Mouse (Mus musculus) liver, embryonic 14.5 days (tissue): Measurements from ENCODE around the gene Apbb2. TPM values are rescaled to one million over a fixed set of nuclear protein-coding genes. Genes with fewer than 3 reads are reported as not detected.

ENCODE experiments used
- ATAC-seq: fragments of 200-750 bp; cut with Nextera tagmentation; 2 replicates; pipeline ENCODE4 v1.8.0; 2017; ENCODE audit warnings: moderate number of reproducible peaks, mild to moderate bottlenecking, moderate library complexity; ENCODE audit not compliant: insufficient read depth
- DNase-seq, 3 experiments: peaks; one replicate each; pipeline ENCODE4 v3.0.0-alpha.2; 2012 to 2013; ENCODE audit warnings: low read depth in 3 of 3, low spot score in 3 of 3
- H3K27ac ChIP-seq: fragments of 300-500 bp; sonication (generic); 2 replicates; pipeline ENCODE4 v1.5.1; 2014; ENCODE audit warnings: moderate library complexity, mild to moderate bottlenecking, control low read depth, inconsistent platforms
- H3K27me3 ChIP-seq: fragments of 300-500 bp; sonication (generic); 2 replicates; pipeline ENCODE4 v1.6.1; 2014; ENCODE audit warnings: mild to moderate bottlenecking, low read length, moderate library complexity; ENCODE audit not compliant: control insufficient read depth, insufficient read depth
- H3K36me3 ChIP-seq: fragments of 300-500 bp; sonication (generic); replicated peaks from 2 replicates; pipeline ENCODE4 v1.6.1; 2014; ENCODE audit warnings: low read depth; ENCODE audit not compliant: control insufficient read depth, insufficient read depth
- H3K4me1 ChIP-seq, 2 experiments: fragments of 200-500 bp in 1 of 2; fragments of 300-500 bp in 1 of 2; sonication (generic) in 1 of 2; replicated peaks; 2 replicates each; pipeline ENCODE4 v1.6.1; 2012 to 2014; ENCODE audit warnings: antibody characterized with exemption in 1 of 2, inconsistent platforms in 1 of 2, low read length in 1 of 2; ENCODE audit not compliant: control insufficient read depth in 2 of 2, insufficient read depth in 2 of 2
- H3K4me2 ChIP-seq: fragments of 300-500 bp; sonication (generic); 2 replicates; pipeline ENCODE4 v1.6.1; 2014; ENCODE audit warnings: low read depth, mild to moderate bottlenecking, control low read depth, moderate library complexity
- H3K4me3 ChIP-seq, 2 experiments: fragments of 200-500 bp in 1 of 2; fragments of 300-500 bp in 1 of 2; sonication (generic) in 1 of 2; 2 replicates each; pipeline ENCODE4 v1.5.1; 2012 to 2014; ENCODE audit warnings: low read depth in 2 of 2, low read length in 2 of 2, mild to moderate bottlenecking in 2 of 2, control low read depth in 1 of 2, inconsistent platforms in 1 of 2, moderate library complexity in 1 of 2; ENCODE audit not compliant: insufficient read depth in 1 of 2
- H3K9ac ChIP-seq: fragments of 300-500 bp; sonication (generic); replicated peaks from 2 replicates; pipeline ENCODE4 v1.6.1; 2014; ENCODE audit warnings: mild to moderate bottlenecking, control low read depth, moderate library complexity
- H3K9me3 ChIP-seq: fragments of 300-500 bp; sonication (generic); 2 replicates; pipeline ENCODE4 v1.6.1; 2016; ENCODE audit warnings: low read length, mixed read lengths; ENCODE audit not compliant: control insufficient read depth
- CTCF ChIP-seq: IDR thresholded peaks from 2 replicates; pipeline ENCODE4 v1.5.1; 2016; ENCODE audit warnings: antibody characterized with exemption, low read depth, control low read depth
- EP300 ChIP-seq: IDR thresholded peaks from 2 replicates; pipeline ENCODE4 v1.6.1; 2016; ENCODE audit warnings: antibody characterized with exemption, low read depth
- WGBS: fragments of 180-500 bp; shearing (Covaris S2); extraction: QIAGEN DNeasy Blood & Tissue Kit; methylation state at CpG from one replicate; pipeline ENCODE4 v1.1.7; 2014; ENCODE audit not compliant: insufficient replicate concordance; 5-methylcytosine and 5-hydroxymethylcytosine counted together
- polyA plus RNA-seq, 2 experiments: library from polyadenylated mRNA; depleted of rRNA in 1 of 2; stranded (reverse) in 1 of 2; unstranded in 1 of 2; fragments of >200 nt; fragmentation: Nextera tagmentation in 1 of 2; extraction: Ambion mirVana in 1 of 2; gene quantifications; 2 replicates each; pipeline versions ENCODE4 v1.2.1 to v1.2.3; 2012 to 2014

Apbb2 gene
- polyA plus RNA-seq, 2 experiments = 0.92 to 2.8 TPM

GRCm38 (mm10) chr5:66583019-66583406 is 35.6 kb downstream of the Apbb2 start:
- H3K27me3 ChIP-seq = no peaks in the 10 kb centered on the region
- ATAC-seq (no peak), DNase-seq (no peak)
- no peak overlapping the region for H3K27ac ChIP-seq
- H3K4me1 ChIP-seq = no peaks in the 10 kb centered on the region
- no peaks in the 10 kb centered on the region for H3K9me3 ChIP-seq
- H3K4me2 ChIP-seq = no peak overlapping the region
- 57% methylated on average over 4 of the region's 4 CpGs for WGBS
- no peaks in the 10 kb centered on the region for H3K36me3 ChIP-seq
- H3K4me3 ChIP-seq = no peak overlapping the region
- TF ChIP-seq EP300 = no peak
- TF ChIP-seq CTCF = no peak
- H3K9ac ChIP-seq = no peak overlapping the region

GRCm38 (mm10) chr5:66582281-66583018 is 36.1 kb downstream of the Apbb2 start:
- no peak for ATAC-seq

GRCm38 (mm10) chr5:66579066-66579465 is 39.5 kb downstream of the Apbb2 start:
- DNase-seq = no peak
- Histone ChIP-seq H3K27ac (no peak overlapping the region), H3K27me3 (no peaks in the 10 kb centered on the region), H3K4me2 (no peak overlapping the region), H3K4me1 (no peaks in the 10 kb centered on the region), H3K4me3 (no peak overlapping the region), H3K9me3 (no peaks in the 10 kb centered on the region), H3K36me3 (no peaks in the 10 kb centered on the region), H3K9ac (no peak overlapping the region)
- 45% methylated on average over 4 of the region's 4 CpGs for WGBS
- no peak for ATAC-seq
- TF ChIP-seq CTCF (no peak), EP300 (no peak)

More at GRCm38 (mm10) chr5:66582281-66583018, 36.1 kb downstream of the Apbb2 start:
- no peak for DNase-seq
- no peak overlapping the region for H3K4me2 ChIP-seq
- WGBS = 69% methylated on average over 17 of the region's 17 CpGs
- H3K4me3 ChIP-seq = no peak overlapping the region
- no peaks in the 10 kb centered on the region for H3K9me3 ChIP-seq
- TF ChIP-seq EP300 (no peak), CTCF (no peak)
- no peaks in the 10 kb centered on the region for H3K36me3 ChIP-seq
- H3K27me3 ChIP-seq = no peaks in the 10 kb centered on the region
- H3K9ac ChIP-seq = no peak overlapping the region
- no peaks in the 10 kb centered on the region for H3K4me1 ChIP-seq
- H3K27ac ChIP-seq = no peak overlapping the region

GRCm38 (mm10) chr5:66576299-66576698 is 42.3 kb downstream of the Apbb2 start:
- ATAC-seq (no peak), DNase-seq (no peak)
- Histone ChIP-seq H3K36me3 (no peaks in the 10 kb centered on the region), H3K9me3 (no peaks in the 10 kb centered on the region), H3K9ac (no peak overlapping the region), H3K4me2 (no peak overlapping the region), H3K27me3 (no peaks in the 10 kb centered on the region), H3K27ac (no peak overlapping the region), H3K4me1 (peaks cover 0 to 2% of the 10 kb centered on the region in 2 experiments; a peak in 1 of 4 replicates), H3K4me3 (no peak overlapping the region)
- 61% methylated on average over 9 of the region's 9 CpGs for WGBS
- TF ChIP-seq EP300 = no peak
- TF ChIP-seq CTCF = no peak

GRCm38 (mm10) chr5:66575148-66575547 is 43.4 kb downstream of the Apbb2 start:
- Histone ChIP-seq H3K4me1 (peaks cover 0 to 2% of the 10 kb centered on the region in 2 experiments; a peak in 1 of 4 replicates), H3K4me3 (no peak overlapping the region), H3K9me3 (no peaks in the 10 kb centered on the region), H3K9ac (no peak overlapping the region), H3K27ac (no peak overlapping the region), H3K27me3 (no peaks in the 10 kb centered on the region), H3K36me3 (no peaks in the 10 kb centered on the region), H3K4me2 (no peak overlapping the region)
- no peak for TF ChIP-seq CTCF
- no peak for TF ChIP-seq EP300
- no peak for ATAC-seq
- no peak for DNase-seq
- 66% methylated on average over 13 of the region's 13 CpGs for WGBS
